Comparison of ENCODE assay signal across 16 mouse cellular contexts in genomic region chr9:98400185-98400894, GRCm38 (mm10). TPM values are rescaled to one million over a fixed set of nuclear protein-coding genes. Genes with fewer than 3 reads are reported as not detected.
DNase-seq lines count a peak whose midpoint lies in the region; ATAC-seq and TF ChIP-seq lines count a peak whose summit lies in the region.
"Had no signal": no experiment of that assay in that cellular context is flagged by ENCODE, and none has a peak within 500 bp of the region (broad histone marks: within the 10 kb centered on the region; RNA-seq: fewer than 3 reads in every experiment).

No protein-coding gene starts in this region.

- no peak for TF ChIP-seq CTCF in cortical plate, adult 2 months (IDR thresholded peaks at IDR 0.05; ENCODE audit: extremely low read depth, insufficient read depth, low read length)
- no peak for TF ChIP-seq CTCF in left cerebral cortex, adult 2 months (IDR thresholded peaks at IDR 0.05)
- no peak for TF ChIP-seq CTCF in stomach, postnatal 0 days (IDR thresholded peaks at IDR 0.05; ENCODE audit: low read depth)
- TF ChIP-seq CTCF in thymus, adult 2 months (IDR thresholded peaks at IDR 0.05; ENCODE audit: borderline replicate concordance, control insufficient read depth, extremely low read depth, insufficient read depth, low read length, poor library complexity): no peak

- intact Hi-C loops in left cerebral cortex, adult 2 months (cut with DNase I): loop anchor here (5.0 to 10.0 kb wide), 3 partner anchors 63 to 1106 kb away; partner anchors contain the start of gene Clstn2

- H3K9me3 ChIP-seq in liver, embryonic 12.5 days (replicated peaks): no peaks in the 10 kb centered on the region; the same call in 1 of the 2 replicates
- H3K9me3 ChIP-seq in liver, embryonic 11.5 days (ENCODE audit: control insufficient read depth, low read length): no peaks in the 10 kb centered on the region
- no peaks in the 10 kb centered on the region for H3K9me3 ChIP-seq in stomach, postnatal 0 days (ENCODE audit: control insufficient read depth, low read length)
- H3K9me3 ChIP-seq in kidney, embryonic 15.5 days (replicated peaks): no peaks in the 10 kb centered on the region
- H3K9me3 ChIP-seq: hindbrain, embryonic 13.5 days; limb, embryonic 10.5 days had no signal

- no peak overlapping the region for H3K27ac ChIP-seq in liver, embryonic 12.5 days
- no peak overlapping the region for H3K27ac ChIP-seq in liver, embryonic 11.5 days (ENCODE audit: low read depth, low read length)
- peak overlapping the region; percentile 13 for H3K27ac ChIP-seq in cortical plate, adult 2 months (ENCODE audit: insufficient read depth, low read length)
- peak overlapping the region; percentile 80 for H3K27ac ChIP-seq in left cerebral cortex, adult 2 months
- no peak overlapping the region for H3K27ac ChIP-seq in stomach, postnatal 0 days (replicated peaks)
- no peak overlapping the region for H3K27ac ChIP-seq in thymus, adult 2 months (ENCODE audit: control insufficient read depth, insufficient read depth, low read length)
- H3K27ac ChIP-seq in kidney, embryonic 15.5 days: no peak overlapping the region
- H3K27ac ChIP-seq: hindbrain, embryonic 13.5 days; limb, embryonic 10.5 days had no signal

- no peak for TF ChIP-seq EP300 in stomach, postnatal 0 days (optimal IDR thresholded peaks at IDR 0.05)

- DNase-seq in liver, embryonic 11.5 days (ENCODE audit: low spot score): no peak
- peak; percentile 52 to 65 for DNase-seq in left cerebral cortex, adult 2 months (ENCODE audit: extremely low spot score in 1 of 2, low spot score in 2 of 2)
- DNase-seq in stomach, postnatal 0 days (ENCODE audit: low spot score): no peak
- no peak for DNase-seq in thymus, adult 2 months
- DNase-seq: adrenal gland, postnatal 25 days; gastrocnemius, postnatal 10 days; kidney, adult 2 months; liver, postnatal 0 days; thymus, postnatal 36 days had no signal

- H3K36me3 ChIP-seq in liver, embryonic 12.5 days: peaks cover 62% of the 10 kb centered on the region
- no peaks in the 10 kb centered on the region for H3K36me3 ChIP-seq in liver, embryonic 11.5 days (ENCODE audit: control insufficient read depth, insufficient read depth, low read length)
- H3K36me3 ChIP-seq in stomach, postnatal 0 days (ENCODE audit: control insufficient read depth, insufficient read depth, low read length): no peaks in the 10 kb centered on the region
- no peaks in the 10 kb centered on the region for H3K36me3 ChIP-seq in thymus, adult 2 months (ENCODE audit: control insufficient read depth, insufficient read depth, low read length)
- H3K36me3 ChIP-seq in kidney, embryonic 15.5 days: no peaks in the 10 kb centered on the region
- H3K36me3 ChIP-seq: hindbrain, embryonic 13.5 days; limb, embryonic 10.5 days had no signal

- ATAC-seq in liver, embryonic 12.5 days: peak; percentile 36; the same call in 1 of the 2 replicates
- no peak for ATAC-seq in liver, embryonic 11.5 days (replicated peaks; ENCODE audit: low FRiP score)
- ATAC-seq in stomach, postnatal 0 days (ENCODE audit: low FRiP score, low TSS enrichment): peak; percentile 57; the same call in 1 of the 2 replicates
- no peak for ATAC-seq in kidney, embryonic 15.5 days (replicated peaks; ENCODE audit: low FRiP score)
- ATAC-seq: liver, postnatal 0 days had no signal

- no peak overlapping the region for H3K9ac ChIP-seq in liver, embryonic 12.5 days
- H3K9ac ChIP-seq in liver, embryonic 11.5 days (ENCODE audit: low read depth, low read length): no peak overlapping the region
- no peak overlapping the region for H3K9ac ChIP-seq in stomach, postnatal 0 days (ENCODE audit: low read length)
- H3K9ac ChIP-seq in kidney, embryonic 15.5 days: no peak overlapping the region
- H3K9ac ChIP-seq: hindbrain, embryonic 13.5 days; liver, postnatal 0 days had no signal

- no peak overlapping the region for H3K4me3 ChIP-seq in liver, embryonic 12.5 days
- no peak overlapping the region for H3K4me3 ChIP-seq in liver, embryonic 11.5 days (ENCODE audit: low read depth, low read length)
- H3K4me3 ChIP-seq in cortical plate, adult 2 months (ENCODE audit: insufficient read depth, low read length): no peak overlapping the region
- no peak overlapping the region for H3K4me3 ChIP-seq in left cerebral cortex, adult 2 months
- no peak overlapping the region for H3K4me3 ChIP-seq in stomach, postnatal 0 days (ENCODE audit: low read depth, low read length)
- no peak overlapping the region for H3K4me3 ChIP-seq in thymus, adult 2 months (ENCODE audit: control insufficient read depth, insufficient read depth, low read length)
- no peak overlapping the region for H3K4me3 ChIP-seq in kidney, embryonic 15.5 days (replicated peaks)
- H3K4me3 ChIP-seq: hindbrain, embryonic 13.5 days; limb, embryonic 10.5 days; megakaryocyte, embryonic 14.5 days had no signal

- no peak for TF ChIP-seq POLR2A in cortical plate, adult 2 months (IDR thresholded peaks at IDR 0.05; ENCODE audit: extremely low read depth, insufficient read depth, low read length)
- no peak for TF ChIP-seq POLR2A in thymus, adult 2 months (IDR thresholded peaks at IDR 0.05; ENCODE audit: control insufficient read depth, extremely low read depth, insufficient read depth, low read length, poor library complexity)

- no peaks in the 10 kb centered on the region for H3K27me3 ChIP-seq in liver, embryonic 12.5 days (replicated peaks)
- H3K27me3 ChIP-seq in liver, embryonic 11.5 days (replicated peaks; ENCODE audit: control insufficient read depth, insufficient read depth, low read length): no peaks in the 10 kb centered on the region
- H3K27me3 ChIP-seq in stomach, postnatal 0 days (ENCODE audit: control insufficient read depth, insufficient read depth, low read length): no peaks in the 10 kb centered on the region
- no peaks in the 10 kb centered on the region for H3K27me3 ChIP-seq in thymus, adult 2 months (ENCODE audit: control insufficient read depth, insufficient read depth, low read length)
- no peaks in the 10 kb centered on the region for H3K27me3 ChIP-seq in kidney, embryonic 15.5 days
- H3K27me3 ChIP-seq: CH12.LX; hindbrain, embryonic 13.5 days; megakaryocyte, embryonic 14.5 days had no signal

- WGBS in liver, embryonic 12.5 days (ENCODE audit: insufficient replicate concordance): 78% methylated on average over 13 of the region's 13 CpGs
- WGBS in liver, embryonic 11.5 days: 84% methylated on average over 13 of the region's 13 CpGs
- WGBS in stomach, postnatal 0 days: 66% methylated on average over 13 of the region's 13 CpGs
- WGBS in thymus, adult 2 months: 95% methylated on average over 13 of the region's 13 CpGs
- WGBS in kidney, embryonic 15.5 days: 80% methylated on average over 13 of the region's 13 CpGs

- peaks cover 12% of the 10 kb centered on the region; the same call in 1 of the 2 replicates for H3K4me1 ChIP-seq in liver, embryonic 12.5 days
- no peaks in the 10 kb centered on the region for H3K4me1 ChIP-seq in liver, embryonic 11.5 days (replicated peaks; ENCODE audit: control insufficient read depth, insufficient read depth, low read length)
- H3K4me1 ChIP-seq in cortical plate, adult 2 months (ENCODE audit: control insufficient read depth, insufficient read depth, low read length): peaks cover 4% of the 10 kb centered on the region
- H3K4me1 ChIP-seq in stomach, postnatal 0 days (replicated peaks; ENCODE audit: control insufficient read depth, insufficient read depth): no peaks in the 10 kb centered on the region
- no peaks in the 10 kb centered on the region for H3K4me1 ChIP-seq in thymus, adult 2 months (replicated peaks; ENCODE audit: control insufficient read depth, insufficient read depth, low read length)
- H3K4me1 ChIP-seq in kidney, embryonic 15.5 days: no peaks in the 10 kb centered on the region
- H3K4me1 ChIP-seq: hindbrain, embryonic 13.5 days; limb, embryonic 10.5 days had no signal

- H3K4me2 ChIP-seq in liver, embryonic 12.5 days: no peak overlapping the region
- H3K4me2 ChIP-seq in liver, embryonic 11.5 days: no peak overlapping the region
- H3K4me2 ChIP-seq in stomach, postnatal 0 days (replicated peaks; ENCODE audit: low read depth): no peak overlapping the region
- no peak overlapping the region for H3K4me2 ChIP-seq in kidney, embryonic 15.5 days
- H3K4me2 ChIP-seq: hindbrain, embryonic 13.5 days had no signal

RNA-seq across cellular contexts. Expression of gene Rbp1, which starts 22.4 kb away (rescaled TPM):
- 36.1 and 37.0 TPM in 2 replicates for polyA plus RNA-seq in liver, embryonic 12.5 days (2016; fragmentation: Nextera tagmentation; extraction: Ambion mirVana)
- polyA plus RNA-seq in liver, embryonic 11.5 days (2014; fragmentation: Nextera tagmentation; extraction: Ambion mirVana): 49.7 and 54.1 TPM in 2 replicates
- polyA plus RNA-seq in cortical plate, adult 2 months (2012; rRNA removed): 17.1 and 22.2 TPM in 2 replicates
- total RNA-seq in left cerebral cortex, adult 2 months (2021): 1 to 10 TPM; 4.7 to 6.4 TPM
- polyA plus RNA-seq in stomach, postnatal 0 days (2015; fragmentation: Nextera tagmentation; extraction: Ambion mirVana): 44.6 and 45.7 TPM in 2 replicates
- 2.3 and 3.4 TPM in 2 replicates for polyA plus RNA-seq in thymus, adult 2 months (2012; rRNA removed)
- polyA plus RNA-seq in kidney, embryonic 15.5 days (2015; fragmentation: Nextera tagmentation; extraction: Ambion mirVana): 117 and 118 TPM in 2 replicates

Comparison
In these comparisons a context has a peak if more than half of its experiments do, and no peak if none do; other contexts are left out.
1. ATAC-seq: peak in liver, embryonic 12.5 days (single experiment) and stomach, postnatal 0 days (single experiment); none in liver, embryonic 11.5 days (single experiment) and kidney, embryonic 15.5 days (single experiment).
2. H3K27ac ChIP-seq: peak in cortical plate, adult 2 months (single experiment) and left cerebral cortex, adult 2 months (single experiment); none in liver, embryonic 12.5 days (single experiment), liver, embryonic 11.5 days (single experiment), stomach, postnatal 0 days (single experiment), thymus, adult 2 months (single experiment) and kidney, embryonic 15.5 days (single experiment).
3. DNase-seq: peak in left cerebral cortex, adult 2 months (2 of 2); none in liver, embryonic 11.5 days (single experiment), stomach, postnatal 0 days (single experiment) and thymus, adult 2 months (single experiment).